Mouse (Mus musculus) cerebellum, postnatal 10 days (tissue): ENCODE measurements around the gene Gm10057.
"Not testable (repeated sequence)": the region's sequence is repeated elsewhere in the genome, so short reads cannot be mapped to it uniquely, and the experiment has no call there.

Experiments used
- DNase-seq, 2 experiments: peaks; one replicate each; pipeline ENCODE4 v3.0.0; 2021; ENCODE audit warnings: mixed read lengths in 2 of 2

Gene Gm10057

DNA sequence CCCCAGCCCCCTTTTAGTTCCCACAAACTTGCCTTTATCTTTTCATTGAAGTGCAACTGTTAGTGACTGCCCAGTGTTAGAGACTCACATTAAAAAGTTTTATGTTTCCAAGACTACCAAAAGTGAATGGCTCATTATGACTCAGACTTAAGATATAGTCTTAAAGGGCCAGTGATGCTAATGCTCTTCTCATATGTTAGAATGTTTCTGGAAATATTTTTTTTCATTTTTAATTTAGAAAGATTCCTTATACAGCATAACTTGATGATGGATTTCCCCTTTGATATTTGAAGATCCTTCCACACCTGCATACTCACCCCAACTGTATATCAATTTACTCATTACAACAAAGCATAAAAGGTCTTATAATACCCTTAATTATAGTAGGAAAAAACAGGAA is at the start of gene Gm10057:
Gm10057 (minus strand) TSS at position 101 of the 400 bp plus-strand sequence.
- DNase-seq, result not testable (repeated sequence)

DNA sequence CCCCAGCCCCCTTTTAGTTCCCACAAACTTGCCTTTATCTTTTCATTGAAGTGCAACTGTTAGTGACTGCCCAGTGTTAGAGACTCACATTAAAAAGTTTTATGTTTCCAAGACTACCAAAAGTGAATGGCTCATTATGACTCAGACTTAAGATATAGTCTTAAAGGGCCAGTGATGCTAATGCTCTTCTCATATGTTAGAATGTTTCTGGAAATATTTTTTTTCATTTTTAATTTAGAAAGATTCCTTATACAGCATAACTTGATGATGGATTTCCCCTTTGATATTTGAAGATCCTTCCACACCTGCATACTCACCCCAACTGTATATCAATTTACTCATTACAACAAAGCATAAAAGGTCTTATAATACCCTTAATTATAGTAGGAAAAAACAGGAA is 21.1 kb downstream of the Gm10057 start, which contains the start of gene 4921511M17Rik:
4921511M17Rik (minus strand) TSS at position 101 of the 400 bp plus-strand sequence.
- DNase-seq, result not testable (repeated sequence)

DNA sequence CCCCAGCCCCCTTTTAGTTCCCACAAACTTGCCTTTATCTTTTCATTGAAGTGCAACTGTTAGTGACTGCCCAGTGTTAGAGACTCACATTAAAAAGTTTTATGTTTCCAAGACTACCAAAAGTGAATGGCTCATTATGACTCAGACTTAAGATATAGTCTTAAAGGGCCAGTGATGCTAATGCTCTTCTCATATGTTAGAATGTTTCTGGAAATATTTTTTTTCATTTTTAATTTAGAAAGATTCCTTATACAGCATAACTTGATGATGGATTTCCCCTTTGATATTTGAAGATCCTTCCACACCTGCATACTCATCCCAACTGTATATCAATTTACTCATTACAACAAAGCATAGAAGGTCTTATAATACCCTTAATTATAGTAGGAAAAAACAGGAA is 42.3 kb downstream of the Gm10057 start, which contains the start of gene Samt1:
Samt1 (minus strand) TSS at position 101 of the 400 bp plus-strand sequence.
- DNase-seq, result not testable (repeated sequence)
